Mouse (Mus musculus): ENCODE measurements at regions not wholly inside any gene's neighbourhood (a gene's known extent, or its start where the extent isn't known, plus 50 kb on each side); places are given as distances from the start of the nearest gene placed in this dataset.

GRCm38 (mm10) chr1:154116188-154116710 lies 84.7 kb upstream of the Zfp648 start:
- DNase-seq (ENCODE audit: low spot score in 2 of 2): no peak

- peak; percentile 14 to 39 for DNase-seq (ENCODE audit: low spot score in 2 of 2)
Observed at GRCm38 (mm10) chr1:154117346-154117687, 83.7 kb upstream of the Zfp648 start.

GRCm38 (mm10) chr1:154117688-154118373 lies 83.2 kb upstream of the Zfp648 start:
- DNase-seq (ENCODE audit: low spot score in 2 of 2): peak; percentile 21 to 52

- DNase-seq (ENCODE audit: low spot score in 2 of 2): peak; percentile 77 to 84
Observed at GRCm38 (mm10) chr1:154118374-154119004, 82.5 kb upstream of the Zfp648 start.

- no peak for DNase-seq (ENCODE audit: low spot score in 2 of 2)
Observed at GRCm38 (mm10) chr1:154119611-154120010, 81.4 kb upstream of the Zfp648 start.

- peak; percentile 43 to 58 for DNase-seq (ENCODE audit: low spot score in 2 of 2)
Observed at GRCm38 (mm10) chr1:154120693-154121092, 80.3 kb upstream of the Zfp648 start.

- DNase-seq (ENCODE audit: low spot score in 2 of 2): no peak
Observed at GRCm38 (mm10) chr1:154124981-154125380, 76.0 kb upstream of the Zfp648 start.

GRCm38 (mm10) chr1:154126487-154126886 lies 74.5 kb upstream of the Zfp648 start:
- DNase-seq (ENCODE audit: low spot score in 2 of 2): no peak

- DNase-seq (ENCODE audit: low spot score in 2 of 2): peak in 1 of 2 experiments; percentile 35
Observed at GRCm38 (mm10) chr1:154139488-154139887, 61.5 kb upstream of the Zfp648 start.

- DNase-seq (ENCODE audit: low spot score in 2 of 2): no peak
Observed at GRCm38 (mm10) chr1:154143691-154144090, 57.3 kb upstream of the Zfp648 start.

- DNase-seq (ENCODE audit: low spot score in 2 of 2): no peak
Observed at GRCm38 (mm10) chr1:154147001-154147571, 53.9 kb upstream of the Zfp648 start.

GRCm38 (mm10) chr1:154148948-154149347 lies 52.0 kb upstream of the Zfp648 start:
- DNase-seq (ENCODE audit: low spot score in 2 of 2): no peak

GRCm38 (mm10) chr1:154149431-154150143 lies 51.4 kb upstream of the Zfp648 start:
- peak in 1 of 2 experiments; percentile 16 for DNase-seq (ENCODE audit: low spot score in 2 of 2)

- DNase-seq (ENCODE audit: low spot score in 2 of 2): peak; percentile 79 to 89
Observed at GRCm38 (mm10) chr1:154150167-154150851, 50.7 kb upstream of the Zfp648 start.
